Mouse (Mus musculus): ENCODE data around the gene Sall1. TPM values are rescaled to one million over a fixed set of nuclear protein-coding genes. Genes with fewer than 3 reads are reported as not detected.

Gene Sall1
- total RNA-seq, 1 experiment from 2014 or later, result not detected

- no peak for DNase-seq
Measured at GRCm38 (mm10) chr8:89038920-89039319, 5.0 kb downstream of the Sall1 start.

DNA sequence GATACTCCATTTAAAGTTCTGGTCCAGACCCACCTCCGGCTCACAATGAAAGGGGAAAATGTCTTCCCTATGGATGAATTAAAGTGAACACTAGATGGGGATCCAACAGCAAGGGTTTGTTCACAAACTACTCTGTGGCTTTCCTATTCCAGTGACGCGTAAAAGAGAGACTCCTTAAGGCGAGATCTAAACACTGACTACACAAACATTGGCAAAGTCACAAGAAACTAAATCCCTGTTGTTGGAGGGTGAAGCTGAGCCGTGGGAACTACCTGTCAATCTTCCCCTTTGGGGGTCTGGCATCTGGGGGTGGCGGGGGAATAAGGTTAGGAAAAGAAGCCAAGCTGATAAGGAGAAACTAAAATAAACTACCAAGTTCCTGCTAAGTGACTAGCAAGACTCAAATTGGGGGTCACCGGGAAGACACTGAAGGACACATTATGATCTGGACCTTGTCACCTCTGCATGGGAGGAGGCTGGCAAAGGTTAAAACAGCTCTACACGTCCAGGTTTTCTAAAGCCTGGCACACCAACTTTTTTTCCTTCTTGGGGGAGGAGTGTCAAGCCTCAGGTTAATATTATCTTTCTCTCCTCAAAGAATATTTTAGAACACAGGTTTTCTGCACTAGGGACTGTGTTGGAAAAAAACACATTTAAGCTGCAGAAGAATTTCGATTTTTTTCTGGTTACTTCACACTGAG lies 6.3 kb downstream of the Sall1 start:
- DNase-seq, result no peak

DNA sequence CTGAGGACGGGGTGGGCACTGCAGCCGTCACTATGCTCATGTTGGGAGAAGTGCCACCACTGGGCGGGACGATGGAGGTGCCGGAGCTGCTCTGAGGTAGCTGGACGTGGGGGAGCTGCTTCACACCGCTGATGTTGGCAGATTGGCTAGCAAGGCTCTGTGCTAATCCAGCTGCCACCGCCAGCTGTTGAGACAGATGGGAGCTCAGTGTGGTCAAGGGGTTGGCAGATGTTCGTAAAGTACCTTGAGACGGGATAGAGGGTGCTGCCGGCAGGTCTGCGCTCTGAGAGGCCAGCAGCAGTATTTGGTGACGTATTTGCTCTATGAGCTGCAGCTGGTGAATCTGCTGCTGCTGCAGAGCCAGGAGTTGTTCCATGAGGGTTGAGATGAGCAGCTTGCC lies 11.6 kb downstream of the Sall1 start:
- no peak for DNase-seq

GRCm38 (mm10) chr8:89028156-89028555 lies 15.8 kb downstream of the Sall1 start:
- no peak for DNase-seq

- no peak for DNase-seq
Measured at GRCm38 (mm10) chr8:89026139-89026520, 17.8 kb downstream of the Sall1 start.

- DNase-seq, result no peak
Measured at GRCm38 (mm10) chr8:89025281-89026138, 18.5 kb downstream of the Sall1 start.

GRCm38 (mm10) chr8:89024796-89025195 lies 19.2 kb downstream of the Sall1 start:
- no peak for DNase-seq

DNA sequence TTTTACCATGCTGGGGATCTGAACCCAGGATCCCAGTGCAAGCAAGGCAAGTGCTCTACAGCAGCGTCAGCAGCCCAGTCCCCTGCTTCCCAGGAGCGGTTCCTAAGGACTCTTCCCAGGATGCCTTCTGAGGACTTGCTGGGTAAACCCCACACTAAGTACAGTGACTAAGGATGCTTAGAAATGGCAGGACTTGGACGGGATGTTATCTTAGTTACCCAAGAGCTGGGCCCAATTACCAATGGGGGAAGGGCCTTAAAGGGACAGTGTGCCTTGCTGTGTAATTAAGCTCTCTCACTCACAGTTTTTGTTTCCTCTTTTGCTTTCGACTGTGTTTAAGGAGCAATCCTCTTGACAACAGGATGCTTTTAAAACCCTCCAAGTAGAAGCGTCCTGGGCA lies 22.8 kb downstream of the Sall1 start:
- DNase-seq, result no peak

DNA sequence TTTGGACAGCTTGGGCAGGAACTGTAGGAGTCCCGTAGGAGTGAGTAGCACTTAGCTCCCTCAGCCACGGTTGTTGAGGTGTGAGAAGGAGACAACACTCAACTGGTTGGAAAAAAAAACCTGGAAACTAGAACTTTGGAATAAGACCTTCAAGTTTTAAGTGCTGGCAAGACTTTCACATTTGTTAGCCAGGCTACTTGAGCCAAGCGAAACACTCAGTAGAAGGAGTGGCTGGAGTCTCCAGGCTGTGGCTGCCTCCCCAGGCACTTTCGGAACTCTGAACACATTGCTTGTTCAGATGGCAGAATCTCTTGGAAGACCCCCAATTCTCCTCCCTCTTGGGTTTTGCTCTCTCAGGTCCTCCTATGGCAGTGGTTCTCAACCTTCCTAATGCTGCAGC lies 26.1 kb downstream of the Sall1 start:
- no peak for DNase-seq

DNA sequence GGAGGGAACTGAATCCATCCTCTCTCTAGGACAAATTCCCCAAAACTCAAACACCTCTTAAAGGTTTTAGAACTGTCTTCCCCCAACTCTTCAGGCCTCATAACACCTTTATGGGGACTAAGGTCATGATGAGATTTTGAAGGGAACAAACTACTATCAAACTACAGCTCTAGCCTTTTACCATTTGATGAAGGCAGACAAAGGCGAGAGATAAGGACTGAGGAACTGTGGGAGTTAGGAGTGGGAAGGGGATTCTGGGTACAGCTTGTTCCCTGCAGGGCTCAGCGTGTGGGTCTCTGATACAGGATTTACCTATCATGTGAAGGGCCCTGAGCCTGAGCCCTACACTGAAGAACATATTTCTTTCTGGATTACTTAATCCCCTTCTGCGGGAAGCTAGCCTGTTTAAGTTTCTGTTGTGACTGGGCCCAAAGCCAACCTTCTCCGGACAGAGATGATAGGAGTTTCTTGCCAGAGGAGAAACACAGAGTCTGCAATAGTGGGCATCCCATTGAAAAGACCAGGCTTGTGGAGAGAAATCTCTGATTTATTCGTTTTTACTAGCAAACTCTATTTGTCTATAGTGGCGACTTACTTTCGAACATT lies 27.4 kb downstream of the Sall1 start:
- no peak for DNase-seq

- no peak for DNase-seq
Measured at GRCm38 (mm10) chr8:89015539-89015938, 28.4 kb downstream of the Sall1 start.

GRCm38 (mm10) chr8:89012853-89013534 lies 31.0 kb downstream of the Sall1 start:
- DNase-seq, result no peak

GRCm38 (mm10) chr8:89012024-89012712 lies 31.8 kb downstream of the Sall1 start:
- DNase-seq, result no peak

DNA sequence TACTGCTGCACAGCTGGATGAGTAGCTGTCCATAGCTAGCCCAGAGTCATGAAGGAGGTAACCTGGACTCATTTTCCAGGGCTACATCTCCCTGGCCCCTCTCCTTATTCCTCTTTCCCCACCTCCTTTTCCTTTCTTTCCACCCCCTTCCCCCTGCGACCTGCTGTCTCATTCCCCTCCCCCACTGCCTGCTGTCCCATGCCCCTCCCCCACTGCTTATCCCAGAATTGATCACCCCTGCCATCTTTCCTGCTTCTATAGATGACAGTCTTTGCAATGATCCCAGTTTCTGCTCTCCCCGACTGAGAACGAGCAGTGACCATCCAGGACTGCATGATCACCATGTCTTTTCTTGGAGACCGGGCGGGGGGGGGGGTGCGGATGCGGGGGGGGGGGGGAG lies 35.2 kb downstream of the Sall1 start:
- DNase-seq, result no peak

DNA sequence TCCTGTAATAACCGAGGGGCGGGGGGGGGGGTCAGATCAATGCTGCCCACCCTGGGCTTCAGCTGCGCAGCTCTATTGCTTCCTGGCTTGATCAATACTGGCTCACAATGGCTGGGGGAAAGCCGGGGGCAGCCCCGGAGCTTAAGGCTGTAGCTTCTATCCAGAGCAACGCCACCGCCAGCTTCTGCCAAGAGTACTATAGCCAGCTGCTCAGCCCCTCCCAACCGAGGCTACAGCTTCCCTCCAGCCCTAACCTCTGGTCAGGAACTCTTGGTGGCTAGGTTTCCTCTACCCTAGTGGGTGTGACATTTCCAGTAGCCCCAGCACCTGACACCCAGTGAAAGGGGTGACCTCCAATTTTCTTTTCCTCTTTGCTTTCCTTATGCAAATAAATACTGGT lies 36.8 kb downstream of the Sall1 start:
- no peak for DNase-seq

DNA sequence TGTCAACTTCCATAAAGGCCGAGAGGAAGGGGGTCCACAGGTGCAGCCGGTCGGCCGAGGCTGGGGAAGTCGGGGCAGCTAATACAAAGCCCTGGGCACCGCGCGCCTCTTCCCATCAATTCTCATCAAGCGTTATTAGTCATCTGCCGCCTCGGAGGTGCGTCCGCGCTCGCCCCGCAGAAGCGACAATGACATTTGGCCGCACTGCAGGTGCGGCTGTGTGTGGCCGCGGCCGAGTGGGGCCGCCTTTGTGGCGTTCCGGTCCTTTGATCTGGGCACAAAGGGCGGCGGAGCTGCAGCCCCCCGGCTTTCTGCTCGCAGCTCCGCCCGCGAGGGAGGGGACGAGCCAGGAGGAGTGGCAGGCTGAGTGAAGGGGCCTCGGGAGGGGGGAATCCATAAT lies 37.5 kb downstream of the Sall1 start:
- no peak for DNase-seq

- no peak for DNase-seq
Measured at GRCm38 (mm10) chr8:89005797-89006196, 38.2 kb downstream of the Sall1 start.

- DNase-seq, result no peak
Measured at GRCm38 (mm10) chr8:89004041-89004440, 39.9 kb downstream of the Sall1 start.

GRCm38 (mm10) chr8:89003336-89003896 lies 40.5 kb downstream of the Sall1 start:
- DNase-seq, result no peak

DNA sequence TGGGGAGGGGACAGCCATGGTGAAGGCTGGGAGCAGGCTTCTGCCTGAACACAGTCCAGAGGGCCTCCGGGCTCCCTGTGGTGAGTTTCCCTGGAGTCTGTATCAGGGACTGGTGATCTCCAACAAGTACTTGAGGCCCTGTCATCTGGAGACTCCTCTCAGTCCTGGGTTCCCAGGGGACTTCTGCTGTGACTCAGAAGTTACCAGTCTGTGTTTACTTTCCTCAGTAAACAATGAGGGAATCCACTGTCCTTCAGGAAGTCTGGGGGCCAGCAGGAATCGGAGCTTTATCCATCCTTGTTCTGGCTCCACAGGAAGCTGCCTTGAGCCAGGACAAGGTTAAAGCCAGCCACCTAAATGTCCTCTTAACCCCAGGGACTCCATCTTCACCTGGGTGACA lies 41.8 kb downstream of the Sall1 start:
- no peak for DNase-seq

DNA sequence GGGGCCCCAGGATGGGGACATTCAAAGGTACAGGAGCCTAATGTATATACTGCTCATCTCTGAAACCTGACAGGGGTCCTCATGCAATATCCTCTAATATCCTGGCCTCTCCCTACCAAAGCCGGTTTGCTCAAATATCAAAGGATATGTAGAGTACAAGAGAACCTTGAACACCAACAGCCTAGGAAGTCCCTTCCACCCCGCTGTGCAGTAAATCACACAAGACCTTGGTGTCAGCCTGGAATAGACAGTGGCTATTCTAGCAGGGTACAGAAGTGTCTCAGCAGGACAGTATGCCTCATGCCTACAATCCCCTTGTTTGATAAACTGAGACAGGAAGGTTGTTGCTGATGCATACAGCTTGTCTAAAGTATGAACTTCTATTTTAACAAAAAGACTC lies 46.7 kb downstream of the Sall1 start:
- DNase-seq, result no peak

Data from adrenal gland, postnatal 25 days (tissue).